Mouse (Mus musculus): ENCODE measurements around the gene Arid3a.

Gene Arid3a

DNA sequence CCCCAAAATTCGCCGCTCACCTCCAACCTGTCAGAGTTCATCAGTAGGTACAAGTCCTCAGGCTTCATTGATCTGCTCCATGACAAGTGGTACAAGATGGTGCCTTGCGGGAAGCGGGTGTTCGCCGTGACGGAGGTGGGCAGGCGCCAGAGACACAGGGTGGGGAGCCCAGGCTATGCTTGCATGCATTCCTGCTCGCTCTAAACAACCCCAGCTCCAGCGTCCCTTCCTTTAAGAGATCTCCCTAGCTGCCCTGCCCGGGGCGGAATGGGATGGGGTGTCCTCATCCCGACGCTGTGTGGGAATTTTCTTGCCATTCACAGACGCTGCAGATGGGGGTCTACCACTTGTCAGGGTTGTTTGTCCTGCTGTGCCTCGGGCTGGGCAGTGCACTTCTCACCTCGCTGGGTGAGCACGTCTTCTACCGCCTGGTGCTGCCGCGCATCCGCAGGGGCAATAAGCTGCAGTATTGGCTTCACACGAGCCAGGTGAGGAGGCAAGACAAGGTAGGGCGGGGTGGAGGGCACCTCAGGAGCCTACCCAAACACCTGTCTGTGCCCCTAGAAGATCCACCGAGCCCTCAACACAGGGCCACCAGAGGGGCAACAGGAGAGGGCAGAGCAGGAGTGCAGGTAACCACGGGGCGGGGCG is 49.4 kb downstream of the Arid3a start:
- DNase-seq (ENCODE audit: low spot score) = no peak

DNA sequence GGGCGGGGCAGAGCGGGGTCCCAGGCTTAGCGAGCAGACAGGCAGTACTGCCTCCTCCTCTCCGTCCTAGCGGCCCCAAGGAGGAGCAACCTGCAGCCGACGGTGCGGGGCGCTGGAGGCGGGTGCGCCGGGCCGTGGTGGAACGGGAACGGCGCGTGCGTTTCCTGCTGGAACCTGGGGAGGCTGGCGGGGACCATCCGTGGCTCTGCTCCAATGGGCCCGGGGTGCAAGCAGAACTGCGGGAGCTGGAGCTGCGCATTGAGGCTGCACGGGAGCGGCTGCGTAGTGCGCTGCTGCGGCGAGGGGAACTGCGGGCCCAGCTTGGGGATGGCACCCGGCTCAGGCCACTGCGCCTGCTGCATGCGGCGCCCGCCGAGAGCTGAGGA is 49.9 kb downstream of the Arid3a start:
- no peak for DNase-seq (ENCODE audit: low spot score)

DNA sequence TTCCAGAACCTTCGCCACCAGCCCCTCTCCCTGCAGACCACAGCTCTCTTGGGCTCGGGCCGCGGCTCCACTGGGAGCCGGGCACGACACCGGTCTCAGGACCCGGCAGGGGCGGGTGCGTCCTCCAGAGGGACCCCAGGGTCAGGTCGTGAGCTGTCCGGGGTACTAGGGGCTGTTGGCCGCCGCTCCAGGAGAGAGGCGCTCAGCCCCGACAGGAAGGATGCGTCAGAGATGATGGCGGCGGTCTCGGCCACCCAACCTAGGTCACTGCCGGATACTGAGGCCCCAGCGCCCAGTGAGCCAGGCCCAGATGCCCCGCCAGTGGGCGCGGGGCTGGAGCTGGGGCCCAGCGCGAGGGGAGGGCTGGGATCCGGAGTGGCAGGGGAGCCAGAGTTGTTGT is 50.5 kb downstream of the Arid3a start:
- no peak for DNase-seq (ENCODE audit: low spot score)

DNA sequence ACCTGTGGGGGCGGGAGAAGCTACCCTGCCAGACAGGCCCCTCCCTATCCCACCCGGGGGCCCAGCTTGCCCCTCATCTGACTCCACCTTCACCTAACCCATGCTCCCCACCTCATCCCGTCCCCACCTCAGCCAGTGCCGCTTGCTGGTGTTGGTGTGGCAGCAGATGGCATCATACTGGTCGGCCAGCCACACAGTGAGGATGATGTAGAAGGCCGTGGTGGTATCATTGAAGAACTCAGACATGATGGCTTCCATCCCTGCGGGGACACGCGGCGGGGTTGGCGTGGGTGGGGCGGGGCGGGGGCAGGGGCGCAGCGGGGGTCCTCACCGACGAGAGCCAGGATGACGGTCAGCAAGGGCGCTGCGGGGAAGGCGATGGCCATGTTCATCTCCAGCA is 51.2 kb downstream of the Arid3a start:
- DNase-seq (ENCODE audit: low spot score) = no peak

DNA sequence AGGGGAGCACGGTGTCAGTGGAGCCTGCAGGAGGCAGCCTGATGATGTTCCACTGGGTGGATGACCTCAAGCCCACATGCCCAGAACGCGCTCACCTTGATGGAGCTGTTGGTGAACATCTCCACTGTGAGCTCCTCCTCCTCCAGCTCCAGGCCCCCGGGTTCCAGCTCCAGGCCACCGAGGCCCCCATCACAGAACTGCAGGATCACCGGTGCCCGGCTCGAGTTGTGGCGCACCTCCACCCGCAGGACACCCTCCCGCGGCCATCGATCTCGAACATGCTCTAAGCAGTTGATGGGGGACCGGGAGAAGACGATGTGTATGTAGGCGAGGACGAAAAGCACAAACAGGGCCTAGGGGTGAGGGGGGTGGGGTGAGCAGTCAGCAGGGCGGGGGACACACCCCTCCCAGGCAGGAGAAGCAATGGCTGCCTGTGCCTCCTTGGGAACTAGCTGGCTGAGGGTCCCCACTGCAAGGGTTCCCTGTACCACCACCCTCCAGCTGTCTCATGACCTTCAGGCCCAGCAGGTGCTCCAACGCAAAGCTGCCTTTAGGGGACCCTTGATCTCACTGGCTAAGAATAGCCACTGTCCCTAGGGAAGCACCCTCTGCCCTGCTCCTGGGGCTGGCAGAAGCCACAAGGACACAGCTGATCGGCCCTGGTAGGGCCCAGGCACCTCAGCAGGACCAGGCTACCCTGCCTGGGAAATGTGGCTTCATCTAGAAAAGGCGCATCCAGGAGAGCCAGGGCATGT is 52.7 kb downstream of the Arid3a start:
- no peak for DNase-seq (ENCODE audit: low spot score)

DNA sequence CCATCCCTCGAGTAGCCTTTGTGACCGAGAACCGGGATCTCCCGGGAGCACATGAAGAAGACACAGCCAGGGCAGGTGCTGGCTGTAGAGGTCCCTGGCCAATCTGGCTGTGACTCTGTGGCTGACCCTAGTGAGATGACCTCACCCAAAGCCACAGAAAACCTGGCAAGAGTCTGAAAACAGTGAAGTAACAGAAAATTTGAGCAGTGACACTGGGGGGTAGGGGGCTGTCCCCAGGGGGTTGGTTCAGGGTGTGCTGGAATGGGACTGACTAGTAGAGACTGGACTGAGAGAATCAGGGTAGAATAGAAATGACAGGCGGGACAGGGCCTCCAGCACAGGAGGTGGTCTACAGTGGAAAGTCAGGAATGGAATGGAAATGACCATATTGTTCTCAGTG is 56.4 kb downstream of the Arid3a start:
- DNase-seq (ENCODE audit: low spot score) = no peak

DNA sequence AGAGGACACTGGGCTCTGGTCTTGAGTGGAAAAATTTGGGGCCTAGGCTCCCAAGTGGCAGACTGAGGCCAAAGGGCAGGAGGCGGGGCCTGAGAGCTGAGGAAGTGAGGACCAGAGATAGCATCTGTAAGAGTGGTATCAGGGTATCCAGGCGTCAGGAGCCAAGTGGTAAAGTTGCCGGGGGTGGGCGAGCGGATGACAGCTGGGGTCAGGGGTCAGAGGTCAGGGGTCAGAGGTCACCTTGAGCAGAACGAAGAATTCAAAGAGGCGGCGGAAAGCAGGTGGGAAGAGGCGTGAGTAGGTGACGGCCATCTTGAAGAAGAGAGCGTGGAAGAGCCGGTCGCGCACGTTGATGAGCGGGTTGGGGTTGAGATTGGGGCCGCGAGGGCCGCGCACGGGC is 56.8 kb downstream of the Arid3a start:
- DNase-seq (ENCODE audit: low spot score) = peak; percentile 57

DNA sequence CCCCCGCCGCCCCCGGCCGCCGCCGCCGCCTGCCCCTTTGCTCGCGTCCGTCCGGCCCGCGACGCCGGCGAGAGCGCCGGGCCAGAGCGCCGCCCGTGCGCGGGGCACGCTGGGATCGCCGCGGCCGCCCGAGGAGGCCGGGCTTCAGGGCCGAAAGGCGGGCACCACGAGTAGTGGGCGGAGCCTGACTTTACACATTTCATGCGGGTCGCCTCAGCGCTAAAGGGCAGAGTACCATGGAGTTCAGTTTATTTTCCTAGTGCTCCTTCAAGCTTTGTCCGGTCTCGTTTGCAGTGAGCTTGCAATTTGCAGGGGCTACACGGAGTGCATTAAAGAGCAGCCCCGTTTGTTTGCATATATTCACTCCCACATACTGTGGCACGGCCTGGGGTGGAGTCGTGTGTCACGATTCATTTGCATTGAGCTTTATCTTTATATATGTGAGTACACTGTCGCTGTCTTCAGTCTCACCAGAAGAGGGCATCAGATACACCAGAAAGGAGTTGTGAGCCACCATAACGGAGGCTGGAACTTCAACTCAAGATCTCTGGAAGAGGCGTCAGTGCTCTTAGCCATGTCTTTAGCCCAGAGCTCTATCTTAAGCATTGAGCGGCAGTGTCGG is 57.5 kb downstream of the Arid3a start, which contains the start of gene Tmem259:
TSS of gene Tmem259 (minus strand) at position 136 of the 622 bp plus-strand sequence.
- peak; percentile 90 for DNase-seq (ENCODE audit: low spot score)

DNA sequence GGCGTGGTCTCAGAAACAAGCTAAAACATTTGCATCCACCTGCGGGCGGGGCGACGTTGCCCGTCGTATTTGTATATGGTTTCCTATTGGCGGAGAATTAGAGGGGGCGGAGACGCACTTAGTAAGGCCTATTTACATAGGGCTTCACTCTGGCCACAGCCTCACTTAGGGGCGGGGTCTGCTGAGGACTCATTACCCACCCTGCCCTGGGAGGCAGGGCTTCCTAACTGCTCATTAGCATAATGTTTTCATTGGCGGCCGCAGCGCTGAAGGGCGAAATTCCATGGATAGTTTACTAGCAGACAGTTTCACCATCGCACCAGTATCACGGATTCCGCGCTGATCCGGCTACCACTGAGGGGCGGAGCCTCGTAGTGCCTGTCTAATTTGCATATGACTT is 58.0 kb downstream of the Arid3a start:
- DNase-seq (ENCODE audit: low spot score) = peak; percentile 99

DNA sequence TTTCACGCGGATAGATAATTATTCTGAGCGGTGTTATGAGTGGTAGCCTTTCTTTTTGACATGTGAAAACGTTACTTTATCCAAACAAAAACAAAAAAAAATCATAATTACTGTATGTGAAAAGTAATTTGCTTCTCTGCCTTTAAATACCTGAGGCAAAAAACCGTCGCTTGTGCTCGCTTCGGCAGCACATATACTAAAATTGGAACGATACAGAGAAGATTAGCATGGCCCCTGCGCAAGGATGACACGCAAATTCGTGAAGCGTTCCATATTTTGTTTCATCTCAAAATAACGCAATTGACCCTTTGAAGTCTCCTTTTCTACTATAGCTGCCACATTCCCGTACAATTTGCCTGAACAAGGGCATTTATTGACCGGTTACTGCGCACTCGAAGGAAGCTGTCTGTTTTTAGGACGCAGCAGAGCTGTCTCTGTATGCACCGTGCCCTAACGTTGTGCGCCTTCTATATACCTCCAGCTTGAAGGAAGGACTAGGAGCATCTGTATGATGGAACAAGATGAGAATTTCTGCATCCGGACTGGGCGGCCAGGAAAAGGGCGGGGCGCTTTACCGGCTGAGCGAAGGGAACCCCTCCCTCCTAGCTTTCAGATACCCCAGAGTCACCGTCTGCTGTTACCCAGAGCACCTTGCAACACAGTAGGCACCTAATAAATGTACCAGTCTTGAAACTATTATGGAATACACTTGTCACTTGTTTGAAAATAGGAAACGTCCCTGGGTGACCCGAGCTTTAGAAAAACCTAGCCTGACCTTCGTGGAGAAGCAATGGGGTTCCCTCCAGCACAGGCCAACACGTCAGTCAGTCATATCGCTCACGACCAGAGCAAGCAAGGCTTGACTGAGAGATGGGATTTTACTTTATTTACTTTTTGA is 58.7 kb downstream of the Arid3a start:
- DNase-seq (ENCODE audit: low spot score) = peak; percentile 82

DNA sequence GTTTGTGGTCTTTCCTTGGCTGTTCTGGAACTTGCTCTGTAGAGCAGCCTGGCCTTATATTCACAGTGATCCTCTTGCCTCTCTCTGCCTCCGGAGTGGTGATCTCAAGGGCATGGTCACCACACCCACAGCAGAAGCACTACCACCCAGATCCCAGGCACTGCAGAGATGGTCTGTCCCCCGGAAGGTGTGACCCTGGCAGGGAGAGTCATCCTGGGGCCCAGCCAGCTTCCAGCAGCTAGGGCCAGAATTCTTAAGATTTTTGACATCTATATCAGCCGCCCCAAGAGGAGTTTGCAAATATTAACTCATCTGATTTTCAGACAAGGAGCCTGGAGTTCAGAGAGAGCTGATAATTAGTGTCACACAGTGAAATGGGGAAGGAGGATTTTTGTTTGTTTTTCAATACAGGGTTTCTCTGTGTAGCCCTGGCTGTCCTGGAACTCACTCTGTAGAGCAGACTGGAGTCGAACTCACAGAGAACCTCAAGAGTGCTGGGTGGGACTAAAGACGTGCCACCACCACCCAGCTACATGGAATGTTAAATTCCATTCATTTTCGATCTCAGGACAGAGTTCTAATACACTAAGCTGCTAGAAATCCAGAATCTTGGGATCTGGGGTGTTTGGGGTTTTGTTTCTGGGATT is 59.5 kb downstream of the Arid3a start:
- peak; percentile 74 for DNase-seq (ENCODE audit: low spot score)

DNA sequence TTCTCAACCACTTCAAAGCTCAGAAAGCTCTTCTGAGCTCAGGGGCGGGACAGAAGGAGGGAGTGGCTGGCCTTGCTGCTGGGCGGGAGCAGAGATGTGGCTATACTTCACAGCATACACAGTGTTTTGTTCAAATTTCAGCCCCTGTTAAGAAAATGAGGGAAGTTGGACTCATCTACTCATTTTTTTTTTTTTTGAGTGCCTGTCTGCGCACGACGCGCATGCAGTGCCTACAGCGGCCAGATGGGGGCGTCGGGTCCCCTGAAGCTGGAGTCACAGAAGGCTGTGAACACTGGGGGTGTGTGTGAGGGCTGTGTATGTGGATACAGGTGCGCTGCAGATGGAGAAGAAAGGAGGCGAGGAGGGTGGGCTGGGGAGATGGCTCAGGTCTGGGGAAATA is 60.1 kb downstream of the Arid3a start:
- DNase-seq (ENCODE audit: low spot score) = peak; percentile 93

DNA sequence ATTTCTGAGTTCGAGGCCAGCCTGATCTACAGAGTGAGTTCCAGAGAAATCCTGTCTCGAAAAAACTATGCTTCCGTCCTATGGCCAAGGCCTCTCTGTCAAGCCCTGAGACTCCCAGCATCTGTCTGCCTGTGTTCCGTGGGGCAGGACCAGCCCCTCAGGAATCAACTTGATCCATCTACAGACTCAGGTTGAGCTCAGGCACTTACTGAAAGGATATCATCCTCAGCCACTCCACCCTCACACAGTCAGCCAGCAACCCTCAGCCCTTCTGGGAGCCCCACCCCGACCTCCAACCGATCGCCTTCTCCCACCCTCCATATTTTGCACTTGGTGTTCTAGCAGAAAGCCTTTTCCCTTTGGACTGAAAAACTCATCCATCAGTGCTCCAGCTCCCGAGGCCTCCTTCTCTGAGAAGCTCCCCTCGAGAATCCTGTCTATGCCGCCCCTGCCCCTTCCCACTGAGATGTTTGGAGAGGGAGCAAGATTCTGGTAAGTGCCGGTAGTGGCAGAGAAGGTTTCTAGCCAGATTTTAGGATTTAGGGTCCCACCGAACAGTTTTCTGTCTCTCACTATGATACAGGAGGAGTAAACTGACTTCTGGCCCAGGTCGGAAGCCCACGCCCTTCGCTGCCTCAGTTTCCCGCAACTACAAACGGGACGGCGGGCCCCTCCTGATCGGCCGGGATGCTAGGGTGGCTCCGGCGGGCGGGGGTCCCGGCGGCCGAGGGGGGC is 61.1 kb downstream of the Arid3a start:
- peak; percentile 14 for DNase-seq (ENCODE audit: low spot score)

DNA sequence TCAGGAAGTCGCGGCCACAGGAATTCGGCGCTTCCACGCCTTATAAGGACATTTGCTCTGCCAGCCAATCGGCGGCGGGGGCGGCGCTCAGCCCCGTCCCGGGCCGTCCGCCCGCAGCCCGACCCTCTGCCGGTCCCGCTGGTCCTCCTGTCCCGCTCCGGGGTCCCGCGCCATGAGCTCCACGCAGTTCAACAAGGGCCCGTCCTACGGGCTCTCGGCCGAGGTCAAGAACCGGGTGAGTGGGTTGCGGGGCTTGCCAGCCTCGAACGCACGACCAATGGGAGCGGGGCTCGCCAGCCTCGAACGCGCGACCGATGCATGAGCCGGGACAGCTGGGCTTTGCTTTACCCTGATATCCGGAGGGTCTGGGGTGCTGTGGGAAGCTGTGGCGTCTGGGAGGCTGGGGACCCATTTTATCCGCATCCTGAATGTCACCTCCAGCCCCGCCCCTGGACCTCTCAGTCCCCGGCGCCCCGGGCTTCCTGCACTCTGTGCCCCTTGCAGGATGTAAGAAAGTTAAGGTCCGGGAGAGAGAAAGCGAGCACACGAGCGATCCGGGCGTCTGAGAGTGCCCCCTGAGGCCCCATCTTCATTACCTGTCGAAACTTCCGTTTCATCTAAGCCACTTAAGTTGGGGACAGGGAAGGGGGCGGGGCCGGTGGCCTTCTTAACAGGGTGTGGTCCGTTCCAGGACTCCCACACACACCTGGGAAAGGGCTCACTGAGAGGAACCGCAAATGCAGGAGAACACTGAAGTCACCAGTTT is 61.8 kb downstream of the Arid3a start, which contains the start of gene Cnn2:
TSS of gene Cnn2 (plus strand) at position 79 of the 766 bp plus-strand sequence.
- DNase-seq (ENCODE audit: low spot score) = peak; percentile 85

DNA sequence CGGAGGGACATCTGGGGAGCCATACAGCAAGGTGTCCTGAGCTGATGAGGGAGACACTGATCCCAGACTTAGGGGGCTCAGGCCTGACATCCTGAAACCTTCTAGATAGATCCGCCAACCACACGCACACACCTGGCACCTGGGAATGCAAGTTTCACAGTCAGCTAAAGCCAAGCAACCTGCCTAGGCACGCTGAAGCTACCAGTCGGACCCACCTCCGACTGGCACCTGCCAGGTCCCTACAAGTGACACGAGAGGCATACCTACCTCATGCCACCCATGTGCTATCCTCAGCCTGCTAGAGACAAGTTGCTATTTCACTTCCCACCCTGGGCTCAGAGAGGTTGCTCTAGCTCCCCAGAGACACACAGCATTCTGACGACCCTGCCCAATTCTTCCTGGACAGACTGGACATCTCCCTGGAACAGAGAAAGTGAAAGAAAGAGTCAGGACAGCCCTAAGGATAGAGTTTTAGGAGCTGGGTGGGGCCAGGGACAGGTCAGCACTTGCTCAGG is 62.5 kb downstream of the Arid3a start:
- no peak for DNase-seq (ENCODE audit: low spot score)

DNA sequence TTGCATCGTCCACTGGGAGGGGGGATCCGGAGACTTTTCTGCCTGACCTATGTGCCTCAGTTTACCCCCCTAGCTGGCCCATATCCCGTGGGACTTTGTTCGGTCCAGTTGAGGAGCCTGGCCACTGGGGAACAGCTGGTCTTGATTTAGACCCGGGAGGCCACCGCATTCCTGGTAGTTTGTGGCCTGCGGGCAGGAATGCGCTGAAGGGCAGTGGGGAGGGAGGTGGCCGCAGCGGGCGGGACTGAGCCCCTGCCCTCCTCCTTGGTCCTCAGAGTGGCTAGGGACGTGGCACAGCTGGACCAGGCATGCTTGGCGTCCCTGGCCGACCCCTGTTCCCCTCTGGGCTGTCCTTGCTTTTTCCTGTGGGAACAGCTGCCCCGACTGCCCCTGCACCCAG is 63.0 kb downstream of the Arid3a start:
- DNase-seq (ENCODE audit: low spot score) = peak; percentile 79

DNA sequence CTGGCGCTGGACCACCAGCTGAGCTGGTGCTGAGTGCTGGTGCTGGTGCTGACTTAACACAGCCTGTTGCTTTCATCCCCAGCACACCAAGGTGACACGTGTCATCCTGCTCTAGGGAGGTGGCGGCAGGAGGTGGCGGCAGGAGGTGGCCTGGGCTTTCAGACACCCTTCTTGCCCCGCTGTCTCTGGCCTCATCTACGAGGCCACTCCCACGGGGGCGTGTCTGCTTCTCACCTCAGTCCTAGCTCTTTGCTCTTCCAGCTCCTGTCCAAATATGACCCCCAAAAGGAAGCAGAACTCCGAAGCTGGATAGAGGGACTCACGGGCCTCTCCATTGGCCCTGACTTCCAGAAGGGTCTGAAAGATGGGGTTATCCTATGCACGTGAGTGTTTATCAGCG is 64.3 kb downstream of the Arid3a start:
- no peak for DNase-seq (ENCODE audit: low spot score)

DNA sequence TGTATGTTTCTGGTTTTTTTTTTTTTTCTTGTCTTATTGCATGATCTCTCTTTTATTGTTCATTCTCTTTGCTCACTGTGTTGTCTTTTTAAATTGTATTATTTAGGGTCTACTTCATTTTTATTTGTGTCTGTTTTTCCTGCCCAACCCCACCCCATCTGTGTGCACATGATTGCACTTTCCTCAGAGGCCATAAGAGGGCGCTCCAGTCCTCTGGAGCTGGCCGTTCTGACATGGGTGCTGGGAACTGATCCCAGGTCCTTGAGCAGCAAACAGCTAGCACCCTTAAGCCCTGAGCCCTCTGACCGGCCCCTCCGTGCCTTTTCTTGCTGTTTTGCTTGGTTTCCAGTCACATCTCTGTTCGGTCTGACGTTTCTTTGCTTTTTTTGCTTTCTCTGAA is 64.7 kb downstream of the Arid3a start:
- no peak for DNase-seq (ENCODE audit: low spot score)

DNA sequence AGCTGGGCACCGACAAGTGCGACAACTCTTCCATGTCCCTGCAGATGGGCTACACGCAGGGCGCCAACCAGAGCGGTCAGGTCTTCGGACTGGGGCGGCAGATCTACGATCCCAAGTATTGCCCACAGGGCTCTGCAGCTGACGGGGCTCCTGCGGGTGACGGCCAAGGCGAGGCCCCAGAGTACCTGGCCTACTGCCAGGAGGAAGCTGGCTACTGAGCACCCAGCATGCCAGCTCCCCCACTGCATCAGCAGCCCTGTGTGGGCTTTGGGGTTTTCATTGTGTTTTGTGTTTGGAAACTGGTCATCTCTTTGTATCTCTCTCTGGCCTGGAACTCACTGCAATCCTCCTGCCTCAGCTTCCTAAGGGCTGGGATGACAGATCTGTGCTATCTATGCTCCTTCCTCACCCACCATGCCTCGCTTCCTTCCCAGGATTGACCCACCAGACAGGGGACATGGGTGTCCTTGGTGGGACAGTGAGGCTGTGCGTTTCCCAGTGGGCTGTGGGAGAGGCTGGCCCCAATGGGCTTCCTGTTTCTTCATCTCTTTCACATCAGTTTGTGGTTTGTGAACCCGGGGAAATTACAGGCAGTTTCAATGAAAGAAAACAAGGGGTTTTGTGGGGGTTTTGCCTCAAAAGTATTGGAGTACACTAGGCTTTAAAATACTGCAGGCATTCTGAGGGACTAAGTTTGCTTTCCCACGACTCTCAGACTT is 67.7 kb downstream of the Arid3a start:
- DNase-seq (ENCODE audit: low spot score) = peak; percentile 59
